Mouse (Mus musculus): ENCODE results near the gene Ttc8. TPM values are rescaled to one million over a fixed set of nuclear protein-coding genes. Genes with fewer than 3 reads are reported as not detected.

The Ttc8 gene
- total and polyA plus RNA-seq, 3 experiments = 11.4 to 33.0 (median 25.8) TPM

DNA sequence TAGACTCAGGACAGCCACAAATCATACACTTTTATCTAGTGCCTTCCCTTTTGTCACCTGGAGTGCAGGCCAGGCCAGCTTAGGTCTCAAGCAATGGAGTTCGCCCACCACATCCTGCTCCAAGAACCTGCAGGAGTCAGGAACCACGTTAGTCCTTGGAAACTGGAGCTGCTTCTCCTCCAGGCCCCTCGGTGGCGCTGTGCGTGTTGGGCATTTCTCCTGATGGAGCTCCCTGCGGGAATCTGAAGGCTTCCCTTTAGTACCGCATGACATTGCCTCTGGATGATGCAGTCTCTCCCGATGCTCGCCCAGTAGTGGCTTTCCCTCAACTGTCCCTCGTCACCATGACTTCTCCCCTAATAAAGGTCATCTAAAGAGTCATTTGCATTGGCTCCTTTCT is 53.1 kb downstream of the Ttc8 start:
- no peak for DNase-seq

- DNase-seq = no peak
These were observed 53.9 kb downstream of the Ttc8 start for GRCm38 (mm10) chr12:98974157-98974804.

DNA sequence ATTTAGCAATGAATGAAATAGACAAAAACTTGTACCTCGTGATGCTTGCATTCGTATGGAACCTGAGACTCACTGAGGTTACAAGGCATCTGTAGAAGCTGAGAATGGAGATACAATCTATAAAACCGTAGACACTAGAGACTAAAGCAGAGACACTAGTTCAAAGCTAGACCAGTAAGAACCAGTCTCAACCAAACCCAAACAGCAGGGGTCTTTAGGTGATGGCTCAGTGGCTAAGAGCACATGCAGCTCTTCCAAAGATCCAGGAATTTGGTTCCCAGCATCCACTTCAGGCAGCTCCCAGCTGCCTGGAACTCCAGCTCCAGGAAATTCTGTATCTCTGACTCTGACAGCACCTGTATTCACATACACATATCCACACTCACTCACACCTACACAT is 60.7 kb downstream of the Ttc8 start:
- no peak for DNase-seq

DNA sequence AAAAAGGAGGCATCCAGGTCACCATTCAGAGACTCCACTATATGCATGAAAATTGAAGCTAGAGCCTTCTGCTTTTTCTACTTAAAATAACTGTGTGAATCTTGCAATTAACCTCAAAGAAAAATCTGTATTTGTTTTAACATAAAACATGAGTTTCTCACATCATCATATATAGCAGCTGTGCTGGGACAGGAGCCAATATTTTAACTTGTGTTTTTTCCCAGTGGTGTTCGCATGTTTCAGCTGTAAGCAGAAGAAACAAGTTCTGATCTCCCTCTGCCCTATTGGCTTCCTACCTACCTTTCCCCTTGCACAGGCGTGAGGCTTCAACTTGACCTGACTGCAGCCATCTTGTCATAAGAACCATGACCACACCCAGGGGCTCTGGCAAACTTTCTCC is 64.4 kb downstream of the Ttc8 start:
- DNase-seq = no peak

DNA sequence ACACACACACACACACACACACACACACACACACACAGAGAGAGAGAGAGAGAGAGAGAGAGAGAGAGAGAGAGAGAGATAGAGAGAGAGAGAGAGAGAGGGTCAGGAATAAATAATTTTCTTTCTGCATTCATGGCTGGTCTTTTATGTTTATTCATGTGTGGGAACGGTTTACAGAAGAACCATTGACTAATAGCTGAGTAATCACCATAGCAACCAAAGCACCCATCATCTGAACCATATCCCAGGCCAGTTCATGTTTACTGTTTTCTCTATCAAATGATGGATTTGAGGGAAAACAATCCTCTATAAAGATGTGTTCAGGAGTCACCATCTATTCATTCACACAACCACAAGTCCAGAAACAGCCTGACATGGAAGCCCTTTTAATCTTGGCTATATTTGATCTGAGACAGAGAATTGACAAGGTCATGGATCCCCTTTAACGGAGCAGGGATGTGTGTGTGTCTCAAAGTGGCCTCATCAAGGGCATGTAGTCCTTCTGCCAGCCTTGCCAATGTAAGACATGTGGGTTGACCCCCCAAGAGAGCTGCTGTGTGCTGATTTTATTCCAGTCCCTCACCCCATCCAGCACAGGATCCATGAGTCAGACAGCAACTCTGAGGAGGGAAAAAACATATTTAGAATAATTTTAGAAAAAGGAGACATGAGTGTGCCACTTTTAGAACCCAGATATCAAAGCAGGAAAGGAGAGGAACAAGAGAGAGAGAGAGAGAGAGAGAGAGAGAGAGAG is 70.9 kb downstream of the Ttc8 start:
- no peak for DNase-seq

GRCm38 (mm10) chr12:98991830-98992216 is 71.4 kb downstream of the Ttc8 start:
- peak; percentile 14 for DNase-seq

- DNase-seq = no peak
These were observed 73.4 kb downstream of the Ttc8 start for GRCm38 (mm10) chr12:98993736-98994135.

GRCm38 (mm10) chr12:98994366-98994765 is 74.0 kb downstream of the Ttc8 start:
- DNase-seq = no peak

DNA sequence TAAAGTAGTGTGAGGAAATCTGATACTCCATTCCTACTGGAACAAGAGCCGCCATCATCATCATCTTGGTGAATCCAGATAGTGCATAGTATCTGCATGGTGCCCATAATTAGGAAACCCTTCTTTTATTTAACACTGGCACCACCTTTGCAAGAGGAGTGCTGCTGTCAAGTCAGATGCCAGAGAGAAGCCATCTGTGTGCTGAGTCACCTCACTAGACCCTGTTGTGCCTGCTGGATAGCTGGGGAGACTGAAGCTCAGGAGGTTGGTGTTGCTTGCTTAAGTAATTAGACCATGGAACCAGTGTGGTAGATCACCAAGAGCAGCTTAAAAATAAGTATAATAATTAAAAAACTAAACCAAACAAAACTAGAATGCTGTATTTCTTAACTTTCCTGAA is 75.5 kb downstream of the Ttc8 start:
- no peak for DNase-seq

GRCm38 (mm10) chr12:98996581-98996988 is 76.2 kb downstream of the Ttc8 start:
- DNase-seq = peak; percentile 8

GRCm38 (mm10) chr12:98997046-98997445 is 76.7 kb downstream of the Ttc8 start:
- no peak for DNase-seq

- no peak for DNase-seq
These were observed 78.5 kb downstream of the Ttc8 start for GRCm38 (mm10) chr12:98998662-98999428.

GRCm38 (mm10) chr12:99000310-99000709 is 79.9 kb downstream of the Ttc8 start:
- DNase-seq = no peak

GRCm38 (mm10) chr12:99003046-99003445 is 82.7 kb downstream of the Ttc8 start:
- DNase-seq = no peak

GRCm38 (mm10) chr12:99004752-99005151 is 84.4 kb downstream of the Ttc8 start:
- DNase-seq = no peak

DNA sequence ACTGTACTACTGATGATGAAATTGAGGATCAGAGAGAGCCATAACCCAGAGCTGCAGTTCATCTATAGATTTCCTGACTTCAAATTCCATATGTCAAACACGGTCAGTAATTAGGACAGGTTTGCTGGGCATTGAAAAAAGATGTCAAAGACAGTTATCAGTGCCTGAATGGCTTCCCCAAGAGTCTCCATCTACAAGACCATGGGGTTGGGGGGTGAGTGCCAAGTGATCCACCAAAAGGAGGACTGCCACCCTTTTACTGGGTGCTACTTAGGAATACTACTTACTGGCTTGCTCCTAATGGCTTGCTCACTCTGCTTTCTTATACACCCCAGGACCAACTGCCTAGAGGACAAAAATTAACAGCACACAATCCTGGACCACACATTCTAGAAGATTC is 88.4 kb downstream of the Ttc8 start:
- no peak for DNase-seq

DNA sequence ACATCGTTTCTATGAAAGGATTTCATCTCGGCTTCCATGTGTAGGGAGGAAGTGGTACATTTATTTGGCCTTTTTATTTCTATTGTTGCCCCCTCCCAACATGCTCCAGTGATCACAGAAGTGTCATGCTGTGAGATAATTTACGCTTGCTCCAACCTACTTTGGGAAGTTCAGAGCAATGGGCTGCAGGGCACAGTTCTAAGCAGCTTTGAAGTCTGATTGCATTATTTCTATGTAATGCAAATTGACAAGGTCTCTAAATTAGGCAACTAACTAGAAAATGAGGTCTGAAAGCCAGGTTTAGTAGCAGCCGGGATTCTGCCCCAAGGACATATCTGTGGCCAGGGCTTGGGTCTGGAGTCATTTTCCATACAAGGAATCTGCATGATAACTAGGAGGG is 89.1 kb downstream of the Ttc8 start:
- no peak for DNase-seq

DNA sequence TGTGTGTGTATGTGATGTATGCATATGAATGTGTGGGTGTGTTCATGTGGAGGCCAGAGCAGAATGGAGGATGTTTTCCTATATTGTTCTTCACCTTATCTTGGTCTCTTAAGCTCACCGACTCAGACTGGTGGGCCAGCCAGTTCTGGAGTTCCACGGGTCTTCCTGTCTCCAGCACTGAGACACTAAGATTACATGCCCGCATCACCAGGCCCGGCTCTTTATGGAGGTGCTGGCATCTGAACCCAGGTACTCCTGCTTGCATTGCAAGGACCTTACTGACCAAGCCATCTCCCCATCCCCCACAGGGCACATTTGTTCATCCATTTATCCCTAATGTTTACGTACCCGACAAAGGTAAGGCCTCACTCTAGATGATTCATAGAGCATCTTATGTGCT is 89.7 kb downstream of the Ttc8 start:
- DNase-seq = no peak

GRCm38 (mm10) chr12:99011161-99011861 is 90.9 kb downstream of the Ttc8 start:
- DNase-seq = peak; percentile 34

GRCm38 (mm10) chr12:99015870-99016269 is 95.5 kb downstream of the Ttc8 start:
- DNase-seq = no peak

DNA sequence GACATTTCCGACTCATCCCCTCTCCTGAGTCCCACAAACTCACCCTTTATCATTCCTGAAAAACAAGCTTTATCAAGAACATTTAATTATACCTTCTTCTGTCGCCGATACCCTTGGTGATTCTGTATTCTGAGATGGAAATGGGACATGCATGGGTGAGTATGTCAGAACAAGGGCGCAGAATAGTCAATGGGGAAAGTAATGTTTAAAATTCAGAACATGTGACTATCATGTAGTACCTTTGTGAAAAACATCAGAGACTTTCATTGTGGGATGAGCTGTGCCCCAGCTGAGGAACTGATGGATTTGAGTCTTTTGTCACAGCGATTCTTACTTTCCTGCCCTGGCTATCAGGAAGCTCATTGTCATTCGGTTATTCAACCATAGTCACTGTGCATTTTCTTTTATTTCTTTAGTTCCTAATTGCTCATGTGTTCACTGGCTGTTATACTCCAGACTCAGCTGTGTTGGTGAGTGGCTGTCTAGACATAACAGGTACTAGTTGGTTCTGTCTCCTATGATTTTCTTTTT is 104.1 kb downstream of the Ttc8 start:
- no peak for DNase-seq

DNA sequence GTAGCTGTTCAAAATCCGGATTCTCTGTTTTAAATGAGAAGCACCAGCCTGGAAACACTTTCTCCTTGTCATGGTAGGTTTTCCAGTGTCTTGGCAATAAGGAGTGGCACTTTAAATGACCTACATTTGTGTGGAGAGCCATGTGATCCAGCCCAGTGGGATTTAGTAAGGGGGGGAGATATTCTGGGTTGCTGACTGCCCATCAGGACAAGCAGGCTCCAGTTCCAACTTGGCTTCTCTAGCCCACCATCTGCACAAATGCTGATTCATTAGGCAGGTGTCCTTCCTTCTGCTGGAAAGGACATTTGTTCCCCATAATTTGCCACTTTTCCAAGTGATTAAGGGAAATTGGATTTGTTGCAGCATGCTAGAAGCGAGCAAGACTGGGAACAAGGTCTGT is 105.9 kb downstream of the Ttc8 start:
- no peak for DNase-seq
